Mouse (Mus musculus): ENCODE measurements around the gene Ankle1. TPM values are rescaled to one million over a fixed set of nuclear protein-coding genes. Genes with fewer than 3 reads are reported as not detected.

The Ankle1 gene
- polyA plus RNA-seq, 1 experiment from 2014 or later: 38.7 TPM

- DNase-seq (ENCODE audit: low spot score): no peak
- 92% methylated on average over 2 of the region's 2 CpGs for WGBS
- Histone ChIP-seq H3K4me1 (replicated peaks; ENCODE audit: control insufficient read depth, insufficient read depth, low read length) (no peaks in the 10 kb centered on the region), H3K9ac (ENCODE audit: low read length) (no peak overlapping the region), H3K4me2 (ENCODE audit: low read depth, low read length, severe bottlenecking) (no peak overlapping the region), H3K4me3 (ENCODE audit: low read depth, low read length) (no peak overlapping the region), H3K27ac (ENCODE audit: low read depth, low read length) (no peak overlapping the region), H3K9me3 (ENCODE audit: control insufficient read depth, low read length) (no peaks in the 10 kb centered on the region), H3K36me3 (ENCODE audit: control insufficient read depth, insufficient read depth, low read length) (no peaks in the 10 kb centered on the region), H3K27me3 (ENCODE audit: control insufficient read depth, insufficient read depth, low read length) (no peaks in the 10 kb centered on the region)
- no peak for ATAC-seq (replicated peaks; ENCODE audit: low FRiP score)
Observed at GRCm38 (mm10) chr8:71391696-71392095, 14.1 kb upstream of the Ankle1 start.

DNA sequence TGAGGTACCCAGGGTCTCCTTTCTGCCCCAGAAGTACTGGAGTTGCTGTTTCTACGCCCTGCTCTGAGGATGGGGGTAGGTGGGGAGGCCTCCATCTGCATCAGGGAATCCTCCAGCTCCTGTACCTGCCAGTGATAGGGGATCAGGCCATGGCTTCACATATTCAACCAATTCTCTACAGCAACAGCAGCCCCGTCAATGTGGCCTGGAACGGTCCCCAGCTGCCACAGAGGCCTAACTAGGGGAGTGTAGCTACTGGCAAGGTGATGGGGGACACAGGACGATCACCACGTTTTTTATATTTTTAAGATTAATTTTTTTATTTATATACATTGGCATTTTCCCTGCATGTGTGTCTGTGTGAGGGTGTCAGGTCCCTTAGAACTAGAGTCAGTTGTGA is 13.4 kb upstream of the Ankle1 start:
- no peak overlapping the region for H3K4me2 ChIP-seq (ENCODE audit: low read depth, low read length, severe bottlenecking)
- ATAC-seq (replicated peaks; ENCODE audit: low FRiP score) (no peak), DNase-seq (ENCODE audit: low spot score) (peak; percentile 39)
- H3K27ac ChIP-seq (ENCODE audit: low read depth, low read length): no peak overlapping the region
- H3K9ac ChIP-seq (ENCODE audit: low read length): no peak overlapping the region
- peaks cover 3% of the 10 kb centered on the region for H3K4me1 ChIP-seq (replicated peaks; ENCODE audit: control insufficient read depth, insufficient read depth, low read length)
- H3K4me3 ChIP-seq (ENCODE audit: low read depth, low read length): no peak overlapping the region
- WGBS: 78% methylated on average over 5 of the region's 5 CpGs
- H3K36me3 ChIP-seq (ENCODE audit: control insufficient read depth, insufficient read depth, low read length): no peaks in the 10 kb centered on the region
- no peaks in the 10 kb centered on the region for H3K9me3 ChIP-seq (ENCODE audit: control insufficient read depth, low read length)
- H3K27me3 ChIP-seq (ENCODE audit: control insufficient read depth, insufficient read depth, low read length): no peaks in the 10 kb centered on the region

- 5% methylated on average over 3 of the region's 3 CpGs for WGBS
- Histone ChIP-seq H3K4me3 (ENCODE audit: low read depth, low read length) (no peak overlapping the region), H3K27me3 (ENCODE audit: control insufficient read depth, insufficient read depth, low read length) (no peaks in the 10 kb centered on the region), H3K9me3 (ENCODE audit: control insufficient read depth, low read length) (no peaks in the 10 kb centered on the region), H3K36me3 (ENCODE audit: control insufficient read depth, insufficient read depth, low read length) (no peaks in the 10 kb centered on the region), H3K4me2 (ENCODE audit: low read depth, low read length, severe bottlenecking) (0 out of 2 replicates have a peak overlapping the region, but pooled peaks have one; percentile 27), H3K4me1 (replicated peaks; ENCODE audit: control insufficient read depth, insufficient read depth, low read length) (peaks cover 7% of the 10 kb centered on the region), H3K9ac (ENCODE audit: low read length) (no peak overlapping the region; the same call in 1 of the 2 replicates), H3K27ac (ENCODE audit: low read depth, low read length) (no peak overlapping the region)
- DNase-seq (ENCODE audit: low spot score) (peak; percentile 75), ATAC-seq (replicated peaks; ENCODE audit: low FRiP score) (no peak)
Observed at GRCm38 (mm10) chr8:71392871-71393270, 12.9 kb upstream of the Ankle1 start.

- no peak overlapping the region for H3K4me2 ChIP-seq (ENCODE audit: low read depth, low read length, severe bottlenecking)
- H3K4me3 ChIP-seq (ENCODE audit: low read depth, low read length): no peak overlapping the region
- peak; percentile 30 for DNase-seq (ENCODE audit: low spot score)
- no peak overlapping the region for H3K27ac ChIP-seq (ENCODE audit: low read depth, low read length)
- no peaks in the 10 kb centered on the region for H3K9me3 ChIP-seq (ENCODE audit: control insufficient read depth, low read length)
- ATAC-seq (replicated peaks; ENCODE audit: low FRiP score): no peak
- 85% methylated on average over 7 of the region's 7 CpGs for WGBS
- H3K27me3 ChIP-seq (ENCODE audit: control insufficient read depth, insufficient read depth, low read length): no peaks in the 10 kb centered on the region
- H3K36me3 ChIP-seq (ENCODE audit: control insufficient read depth, insufficient read depth, low read length): no peaks in the 10 kb centered on the region; the same call in 1 of the 2 replicates
- H3K9ac ChIP-seq (ENCODE audit: low read length): no peak overlapping the region
- H3K4me1 ChIP-seq (replicated peaks; ENCODE audit: control insufficient read depth, insufficient read depth, low read length): peaks cover 7% of the 10 kb centered on the region
Observed at GRCm38 (mm10) chr8:71394481-71394880, 11.3 kb upstream of the Ankle1 start.

GRCm38 (mm10) chr8:71395071-71395470 is 10.7 kb upstream of the Ankle1 start:
- no peaks in the 10 kb centered on the region for H3K27me3 ChIP-seq (ENCODE audit: control insufficient read depth, insufficient read depth, low read length)
- no peak overlapping the region for H3K9ac ChIP-seq (ENCODE audit: low read length)
- H3K4me1 ChIP-seq (replicated peaks; ENCODE audit: control insufficient read depth, insufficient read depth, low read length): peaks cover 7% of the 10 kb centered on the region
- no peak overlapping the region for H3K4me2 ChIP-seq (ENCODE audit: low read depth, low read length, severe bottlenecking)
- 84% methylated on average over 10 of the region's 10 CpGs for WGBS
- no peak overlapping the region for H3K27ac ChIP-seq (ENCODE audit: low read depth, low read length)
- H3K4me3 ChIP-seq (ENCODE audit: low read depth, low read length): no peak overlapping the region
- ATAC-seq (replicated peaks; ENCODE audit: low FRiP score): no peak
- no peaks in the 10 kb centered on the region for H3K9me3 ChIP-seq (ENCODE audit: control insufficient read depth, low read length)
- DNase-seq (ENCODE audit: low spot score): peak; percentile 44
- H3K36me3 ChIP-seq (ENCODE audit: control insufficient read depth, insufficient read depth, low read length): no peaks in the 10 kb centered on the region; the same call in 1 of the 2 replicates

DNA sequence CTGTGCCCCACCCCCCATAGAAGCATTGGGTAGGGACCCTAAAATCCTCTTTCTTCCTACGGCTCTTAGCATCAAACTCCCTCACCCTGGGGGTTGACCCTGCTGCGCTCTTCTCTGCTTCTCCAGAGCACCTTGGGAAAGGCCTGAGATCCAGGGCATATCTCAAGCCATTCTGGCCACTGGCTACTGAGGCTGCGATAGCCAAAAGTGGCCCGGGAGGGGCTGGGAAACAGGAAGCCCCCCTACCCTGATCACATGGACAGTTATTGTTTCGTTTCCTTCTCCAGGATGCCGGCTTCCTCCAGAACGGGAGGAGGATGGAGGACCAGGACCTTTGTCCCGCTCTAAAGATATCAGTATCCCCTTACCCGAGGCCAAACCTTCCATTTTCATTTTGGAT is 10.2 kb upstream of the Ankle1 start, which contains the start of gene Ushbp1:
Ushbp1 (minus strand) TSS at position 174 of the 400 bp plus-strand sequence.
- Histone ChIP-seq H3K9me3 (ENCODE audit: control insufficient read depth, low read length) (no peaks in the 10 kb centered on the region), H3K4me2 (ENCODE audit: low read depth, low read length, severe bottlenecking) (peak within 1 kb of the TSS; percentile 28; the same call in 1 of the 2 replicates), H3K4me1 (replicated peaks; ENCODE audit: control insufficient read depth, insufficient read depth, low read length) (peaks cover 7% of the 10 kb centered on the region), H3K9ac (ENCODE audit: low read length) (no peak within 1 kb of the TSS; the same call in 1 of the 2 replicates), H3K36me3 (ENCODE audit: control insufficient read depth, insufficient read depth, low read length) (no peaks in the 10 kb centered on the region; the same call in 1 of the 2 replicates), H3K27me3 (ENCODE audit: control insufficient read depth, insufficient read depth, low read length) (no peaks in the 10 kb centered on the region), H3K4me3 (ENCODE audit: low read depth, low read length) (peak within 1 kb of the TSS; percentile 79), H3K27ac (ENCODE audit: low read depth, low read length) (peak within 1 kb of the TSS; percentile 3; the same call in 1 of the 2 replicates)
- ATAC-seq (replicated peaks; ENCODE audit: low FRiP score): no peak
- 89% methylated on average over 9 of the region's 9 CpGs for WGBS
- DNase-seq (ENCODE audit: low spot score): peak; percentile 47

- DNase-seq (ENCODE audit: low spot score) (peak; percentile 92), ATAC-seq (replicated peaks; ENCODE audit: low FRiP score) (peak; percentile 98)
- Histone ChIP-seq H3K9ac (ENCODE audit: low read length) (peak within 1 kb of the TSS; percentile 58), H3K4me2 (ENCODE audit: low read depth, low read length, severe bottlenecking) (peak within 1 kb of the TSS; percentile 86), H3K36me3 (ENCODE audit: control insufficient read depth, insufficient read depth, low read length) (no peaks in the 10 kb centered on the region; the same call in 1 of the 2 replicates), H3K9me3 (ENCODE audit: control insufficient read depth, low read length) (no peaks in the 10 kb centered on the region), H3K4me1 (replicated peaks; ENCODE audit: control insufficient read depth, insufficient read depth, low read length) (peaks cover 7% of the 10 kb centered on the region), H3K27ac (ENCODE audit: low read depth, low read length) (peak within 1 kb of the TSS; percentile 3; the same call in 1 of the 2 replicates), H3K4me3 (ENCODE audit: low read depth, low read length) (peak within 1 kb of the TSS; percentile 79), H3K27me3 (ENCODE audit: control insufficient read depth, insufficient read depth, low read length) (no peaks in the 10 kb centered on the region)
- WGBS: under 1% methylated on average over 34 of the region's 34 CpGs
Observed at GRCm38 (mm10) chr8:71396639-71397305, 9.0 kb upstream of the Ankle1 start, which contains the start of gene Babam1. Gene Babam1 (plus strand): TSS chr8:71396861.

DNA sequence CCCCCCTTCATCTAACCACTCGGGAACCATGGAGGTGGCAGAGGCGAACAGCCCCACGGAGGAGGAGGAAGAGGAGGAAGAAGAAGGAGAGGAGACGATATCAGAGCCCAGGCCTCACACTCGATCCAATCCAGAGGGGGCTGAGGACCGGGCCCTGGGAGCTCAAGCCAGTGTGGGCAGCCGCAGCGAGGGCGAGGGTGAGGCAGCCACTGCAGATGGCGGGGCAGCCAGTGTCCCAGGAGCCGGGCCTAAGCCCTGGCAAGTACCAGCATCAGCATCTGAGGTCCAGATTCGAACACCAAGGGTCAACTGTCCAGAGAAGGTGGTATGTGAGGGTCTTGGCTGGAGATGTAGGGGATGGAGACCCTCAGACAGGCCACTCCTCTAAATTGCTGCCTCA is 8.1 kb upstream of the Ankle1 start:
- Histone ChIP-seq H3K4me2 (ENCODE audit: low read depth, low read length, severe bottlenecking) (peak overlapping the region; percentile 86), H3K4me3 (ENCODE audit: low read depth, low read length) (peak overlapping the region; percentile 79), H3K36me3 (ENCODE audit: control insufficient read depth, insufficient read depth, low read length) (no peaks in the 10 kb centered on the region; the same call in 1 of the 2 replicates), H3K9me3 (ENCODE audit: control insufficient read depth, low read length) (no peaks in the 10 kb centered on the region), H3K27me3 (ENCODE audit: control insufficient read depth, insufficient read depth, low read length) (no peaks in the 10 kb centered on the region), H3K9ac (ENCODE audit: low read length) (peak overlapping the region; percentile 58), H3K27ac (ENCODE audit: low read depth, low read length) (no peak overlapping the region), H3K4me1 (replicated peaks; ENCODE audit: control insufficient read depth, insufficient read depth, low read length) (peaks cover 7% of the 10 kb centered on the region)
- DNase-seq (ENCODE audit: low spot score) (no peak), ATAC-seq (replicated peaks; ENCODE audit: low FRiP score) (no peak)
- 86% methylated on average over 12 of the region's 12 CpGs for WGBS
